Mouse (Mus musculus) right cerebral cortex, postnatal 25 days (tissue): ENCODE results near the gene Hist1h2ah.

Source experiments
- DNase-seq: peaks from one replicate; pipeline ENCODE4 v3.0.0; 2022

Hist1h2ah gene

DNA sequence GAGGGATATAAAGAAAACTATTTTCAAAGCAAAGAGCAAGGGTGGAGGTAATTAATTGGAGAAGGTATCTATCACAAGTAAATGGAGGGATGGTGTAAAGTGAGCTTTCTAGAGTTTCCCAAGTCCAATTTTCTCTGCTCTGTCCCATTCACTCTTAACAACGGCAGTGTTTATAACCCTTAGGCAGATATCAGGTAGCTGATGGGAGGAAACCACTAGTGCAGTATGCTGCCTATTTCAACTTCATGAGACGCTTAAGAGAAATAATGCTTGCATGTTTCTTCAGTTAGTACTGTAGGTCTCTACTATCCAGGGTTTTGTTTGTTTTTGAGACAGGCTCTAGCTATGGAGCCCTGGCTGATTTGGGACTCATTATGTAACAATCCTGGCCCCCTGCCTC is 2.0 kb upstream of the Hist1h2ah start:
- DNase-seq = no peak

- DNase-seq = no peak
These were observed 1.6 kb upstream of the Hist1h2ah start for GRCm38 (mm10) chr13:22036986-22037385.

DNA sequence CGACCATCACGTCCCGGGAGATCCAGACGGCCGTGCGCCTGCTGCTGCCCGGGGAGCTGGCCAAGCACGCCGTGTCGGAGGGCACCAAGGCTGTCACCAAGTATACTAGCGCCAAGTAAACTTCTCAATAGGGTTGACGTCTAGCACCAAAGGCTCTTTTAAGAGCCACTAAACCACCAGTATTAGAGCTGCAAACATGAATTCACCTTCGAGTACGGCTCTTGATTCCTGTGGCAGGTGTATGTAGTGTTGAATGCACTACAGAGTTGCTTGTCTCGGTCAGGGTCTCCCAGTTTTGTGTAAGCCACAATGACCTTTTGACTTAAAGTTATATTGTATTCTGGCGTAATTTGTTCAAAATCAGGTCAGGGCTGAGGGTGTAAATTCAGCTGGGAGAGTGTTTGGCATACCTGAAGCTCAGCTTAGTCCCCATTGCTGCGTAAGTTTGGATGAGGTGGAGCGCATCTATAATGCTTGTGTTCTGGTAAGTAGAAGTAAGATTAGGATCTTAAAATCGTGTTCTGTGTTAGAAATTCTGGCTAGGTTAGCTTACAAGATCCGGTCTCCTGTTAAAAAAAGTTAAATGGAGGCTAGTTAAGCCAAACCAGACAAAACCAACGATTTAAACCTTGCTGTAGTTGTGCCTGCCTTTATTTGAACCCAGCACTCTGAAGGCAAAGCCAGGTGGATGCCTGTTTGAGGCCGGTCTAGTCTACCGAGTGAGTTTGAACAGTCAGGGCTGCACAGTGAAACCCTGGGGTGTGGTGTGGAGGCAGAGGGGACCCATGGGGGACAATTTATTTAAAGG is 985 bp upstream of the Hist1h2ah start:
- peak; percentile 10 for DNase-seq

DNA sequence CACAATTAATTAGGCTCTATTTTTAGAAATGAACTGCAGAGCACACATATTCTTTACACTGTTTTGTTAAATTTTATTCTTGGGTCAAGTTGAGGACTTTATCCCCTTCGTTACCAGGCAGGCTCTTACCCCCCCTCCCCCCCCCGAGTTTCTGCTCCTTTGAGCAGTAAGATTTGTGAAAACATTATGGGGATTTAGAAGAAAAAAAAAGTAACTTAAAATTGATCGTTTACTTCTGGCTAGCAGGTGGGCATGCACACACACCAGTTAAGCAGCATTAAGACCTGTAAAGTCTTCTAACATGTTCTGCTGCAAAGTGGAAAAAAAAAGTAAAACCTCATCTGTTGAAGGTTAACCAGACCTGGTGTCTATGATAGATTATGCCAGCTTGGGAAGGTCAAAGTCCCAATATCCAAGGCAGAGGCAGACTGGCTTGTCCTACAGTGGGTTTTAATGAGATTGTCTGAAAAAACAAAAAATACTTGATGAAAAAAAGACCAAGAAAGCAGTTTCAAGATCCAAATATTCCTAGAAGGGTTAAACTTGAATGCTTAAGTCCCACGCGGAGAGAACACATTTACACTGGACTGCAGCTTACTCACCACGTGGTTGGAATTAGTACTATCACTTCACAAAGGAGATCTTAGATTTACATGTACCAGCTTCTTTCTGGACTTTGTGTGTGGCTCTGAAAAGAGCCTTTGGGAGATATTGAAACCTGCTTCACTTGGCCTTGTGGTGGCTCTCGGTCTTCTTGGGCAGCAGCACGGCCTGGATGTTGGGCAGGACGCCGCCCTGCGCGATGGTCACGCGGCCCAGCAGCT is 713 bp downstream of the Hist1h2ah start:
- peak; percentile 5 for DNase-seq

DNA sequence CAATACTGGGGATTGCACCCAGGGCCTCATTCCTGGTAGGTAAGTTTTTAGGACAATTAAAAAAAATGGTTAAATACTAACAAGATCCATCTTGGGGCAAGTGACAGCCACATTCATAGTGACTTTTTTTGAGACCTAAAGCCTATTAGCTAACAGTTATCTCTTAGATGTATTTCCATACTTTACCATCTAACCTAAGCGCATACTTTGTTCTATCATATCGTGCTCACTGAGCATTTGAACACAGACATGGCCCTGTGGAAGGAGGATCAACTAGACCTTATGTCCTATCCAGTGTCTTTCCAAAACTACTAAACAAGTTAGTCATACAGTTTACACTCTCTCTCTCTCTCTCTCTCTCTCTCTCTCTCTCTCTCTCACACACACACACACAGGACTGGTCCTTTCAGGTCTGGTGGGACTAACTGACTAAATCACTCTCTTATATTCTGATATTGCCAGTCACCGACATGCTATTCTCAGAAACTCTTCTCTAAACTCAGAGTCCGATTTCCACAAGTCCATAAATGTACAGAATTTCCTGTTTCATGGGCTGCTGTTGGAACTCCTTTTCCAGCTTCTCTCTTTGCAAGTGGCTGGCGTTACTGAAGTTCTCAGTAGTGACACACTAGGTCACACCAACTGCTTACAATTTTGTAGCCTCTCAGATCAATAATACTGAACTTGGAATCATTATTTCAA is 1.5 kb downstream of the Hist1h2ah start:
- no peak for DNase-seq

DNA sequence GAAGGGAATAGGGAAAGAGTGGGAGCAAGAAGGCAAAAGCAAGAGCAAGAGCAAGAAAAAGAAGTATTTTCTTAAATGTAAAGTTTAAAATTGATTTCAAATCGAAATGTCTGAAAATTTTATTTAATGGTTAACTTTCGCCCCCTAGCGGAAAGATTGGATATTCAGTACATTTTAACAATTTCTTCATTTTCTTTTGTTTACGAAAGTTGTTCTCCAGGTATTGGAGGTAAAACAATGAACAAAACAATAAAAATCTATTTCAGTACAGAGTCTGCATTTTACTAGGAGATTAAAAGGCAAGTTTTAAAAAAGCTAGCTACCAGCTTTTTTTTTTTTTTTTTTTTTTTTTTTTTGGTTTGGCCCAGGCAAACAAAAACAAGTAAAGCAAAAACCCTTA is 4.9 kb downstream of the Hist1h2ah start:
- no peak for DNase-seq

DNA sequence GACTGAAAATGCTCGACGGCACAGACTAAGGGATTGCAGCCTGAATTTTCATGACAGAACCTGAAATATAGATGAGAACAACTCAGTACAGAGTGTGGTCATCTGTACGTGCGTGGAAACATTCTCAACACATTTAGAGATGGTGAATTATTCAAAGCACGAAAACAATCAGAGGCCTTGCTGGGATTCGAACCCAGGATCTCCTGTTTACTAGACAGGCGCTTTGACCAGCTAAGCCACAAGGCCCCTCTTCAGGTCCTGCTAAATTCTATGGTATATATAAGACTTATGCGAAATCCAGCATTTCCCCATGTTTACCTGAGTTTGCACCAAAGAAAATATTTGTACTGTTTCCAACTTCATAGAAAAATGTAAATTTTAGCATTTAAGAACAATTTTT is 5.4 kb downstream of the Hist1h2ah start:
- no peak for DNase-seq

- DNase-seq = peak; percentile 86
These were observed 6.5 kb downstream of the Hist1h2ah start for GRCm38 (mm10) chr13:22028673-22029460.

- peak; percentile 79 for DNase-seq
These were observed 9.0 kb downstream of the Hist1h2ah start for GRCm38 (mm10) chr13:22026058-22027031.

- DNase-seq = no peak
These were observed 13.1 kb downstream of the Hist1h2ah start for GRCm38 (mm10) chr13:22022241-22022640.

GRCm38 (mm10) chr13:22021581-22021980 is 13.8 kb downstream of the Hist1h2ah start:
- DNase-seq = no peak

GRCm38 (mm10) chr13:22020901-22021339 is 14.4 kb downstream of the Hist1h2ah start:
- no peak for DNase-seq

DNA sequence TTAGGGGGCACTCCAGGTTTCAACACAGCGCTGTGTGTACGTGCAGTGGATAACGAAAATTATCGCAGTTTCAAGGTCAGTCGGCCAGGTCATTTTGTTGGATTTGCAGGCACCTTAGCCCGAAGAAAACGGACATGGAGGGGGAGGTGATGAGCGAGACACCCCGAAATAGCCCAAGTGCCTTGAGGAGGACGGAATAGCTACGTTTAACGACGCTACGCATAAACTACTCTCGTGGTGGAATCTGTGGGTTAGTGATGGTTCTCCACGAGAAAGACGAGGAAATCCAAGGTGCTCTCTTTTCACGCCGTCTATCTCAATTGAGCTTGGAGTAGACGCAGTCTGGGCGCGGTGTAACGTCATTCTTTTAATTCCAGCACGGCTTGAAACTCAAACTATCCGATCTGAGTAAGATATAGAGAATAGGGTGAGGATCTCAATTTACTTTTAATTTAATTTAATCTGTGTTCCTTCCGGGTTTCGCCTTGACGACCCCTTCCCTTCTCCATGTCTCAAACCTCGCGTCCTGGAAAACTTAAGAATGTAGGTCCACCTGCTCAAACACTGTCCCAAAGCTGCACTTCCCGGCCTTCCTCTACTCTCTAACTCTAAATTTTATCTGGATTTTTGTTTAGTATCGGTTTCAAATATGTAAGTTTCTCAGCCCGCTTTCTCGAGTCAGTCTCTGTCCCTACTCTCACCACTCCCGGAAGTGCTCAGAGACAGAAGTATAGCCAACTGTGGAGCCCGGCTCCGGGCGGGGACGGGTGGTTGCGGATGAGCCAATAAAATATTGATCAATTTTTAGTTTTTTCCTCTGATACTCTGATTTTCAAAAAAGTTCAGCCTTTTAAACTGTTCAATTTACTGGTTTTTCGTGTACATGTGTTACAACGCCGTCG is 15.2 kb downstream of the Hist1h2ah start:
- no peak for DNase-seq

GRCm38 (mm10) chr13:22015479-22016450 is 19.6 kb downstream of the Hist1h2ah start:
- DNase-seq = no peak

GRCm38 (mm10) chr13:22014411-22014845 is 20.9 kb downstream of the Hist1h2ah start:
- DNase-seq = no peak

GRCm38 (mm10) chr13:22013716-22014115 is 21.7 kb downstream of the Hist1h2ah start:
- DNase-seq = no peak

DNA sequence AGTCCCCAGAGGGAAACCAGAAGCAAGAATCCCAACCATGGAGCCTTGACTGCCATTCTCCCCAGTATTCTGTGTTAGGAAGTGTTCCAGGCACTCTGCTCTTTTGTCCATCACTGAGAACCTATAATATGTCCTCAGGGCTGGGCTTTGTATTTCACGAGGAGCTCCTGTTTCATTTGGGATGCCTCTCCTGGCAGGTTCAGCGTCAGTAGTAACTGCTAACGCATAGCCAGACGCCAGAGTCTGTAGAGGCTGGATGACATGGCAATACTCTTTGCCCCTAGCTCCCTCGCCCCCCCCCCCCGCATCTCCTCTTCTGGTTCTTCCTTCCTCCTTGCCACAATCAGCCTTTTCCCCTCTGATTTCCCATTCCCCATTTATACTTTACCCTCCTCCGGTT is 25.7 kb downstream of the Hist1h2ah start, which contains the start of gene Prss16:
Gene Prss16, minus strand, starts transcription at position 101 of the 400 bp plus-strand sequence.
- no peak for DNase-seq

GRCm38 (mm10) chr13:22008707-22009106 is 26.7 kb downstream of the Hist1h2ah start:
- no peak for DNase-seq

- DNase-seq = no peak
These were observed 27.5 kb downstream of the Hist1h2ah start for GRCm38 (mm10) chr13:22007872-22008271.
